Mouse (Mus musculus): Measurements from ENCODE around the gene Pde4d. TPM values are rescaled to one million over a fixed set of nuclear protein-coding genes. Genes with fewer than 3 reads are reported as not detected.

The Pde4d gene
- total and polyA plus RNA-seq, 3 experiments = 18.5 to 18.8 TPM; not detected in 1

DNA sequence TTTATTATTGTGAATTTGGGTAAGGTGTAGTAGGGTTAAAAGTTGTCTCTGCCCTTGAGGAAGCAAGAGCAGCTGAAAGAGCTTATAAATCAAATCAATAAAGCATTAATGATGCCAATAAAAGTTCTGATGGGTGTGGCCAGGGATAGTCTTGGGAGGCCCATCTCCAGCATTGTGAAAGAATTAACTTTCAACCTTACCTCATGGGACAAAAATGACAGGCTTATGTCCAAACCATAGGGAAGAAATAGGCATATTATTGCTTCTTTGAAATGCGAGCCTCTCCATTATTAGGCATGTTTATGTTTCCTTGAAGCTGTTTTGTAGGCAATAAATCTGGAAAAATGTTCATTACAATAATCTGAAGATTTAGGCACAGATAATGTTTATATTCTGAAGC, 10.7 kb upstream of the Pde4d start:
- Histone ChIP-seq H3K27ac (ENCODE audit: control insufficient read depth, low read depth, low read length) (no peak overlapping the region), H3K36me3 (ENCODE audit: control insufficient read depth in 1 of 2, insufficient read depth in 2 of 2, low read length in 2 of 2) (no peaks in the 10 kb centered on the region), H3K4me1 (ENCODE audit: control insufficient read depth in 1 of 2, insufficient read depth in 2 of 2, low read length in 2 of 2) (no peaks in the 10 kb centered on the region), H3K9ac (ENCODE audit: control insufficient read depth, low read depth, low read length, poor library complexity, severe bottlenecking) (no peak overlapping the region), H3K4me3 (ENCODE audit: control insufficient read depth in 1 of 2, insufficient read depth in 1 of 2, low read depth in 2 of 2, low read length in 2 of 2) (no peak overlapping the region), H3K79me2 (ENCODE audit: control insufficient read depth, insufficient read depth, low read length, poor library complexity) (no peaks in the 10 kb centered on the region), H3K9me3 (replicated peaks; ENCODE audit: insufficient read depth, low read length) (no peaks in the 10 kb centered on the region), H3K27me3 (ENCODE audit: control insufficient read depth in 1 of 2, insufficient read depth in 2 of 2, low read length in 2 of 2) (peaks cover 2 to 3% of the 10 kb centered on the region in 2 experiments; a peak in 3 of 4 replicates)
- TF ChIP-seq MAX (IDR thresholded peaks at IDR 0.05; ENCODE audit: low read length) (no peak), NELFE (IDR thresholded peaks at IDR 0.05; ENCODE audit: low read depth, low read length) (no peak), GATA1 (IDR thresholded peaks at IDR 0.05; ENCODE audit: low read depth, low read length) (no peak)
- no peak for DNase-seq (ENCODE audit: low read depth, low spot score)

GRCm38 (mm10) chr13:108448348-108448931, 1.3 kb upstream of the Pde4d start:
- Histone ChIP-seq H3K27ac (ENCODE audit: control insufficient read depth, low read depth, low read length) (no peak overlapping the region), H3K9me3 (replicated peaks; ENCODE audit: insufficient read depth, low read length) (no peaks in the 10 kb centered on the region), H3K4me3 (ENCODE audit: control insufficient read depth in 1 of 2, insufficient read depth in 1 of 2, low read depth in 2 of 2, low read length in 2 of 2) (no peak overlapping the region), H3K36me3 (ENCODE audit: control insufficient read depth in 1 of 2, insufficient read depth in 2 of 2, low read length in 2 of 2) (peaks cover 0 to 13% of the 10 kb centered on the region in 2 experiments; a peak in 2 of 4 replicates), H3K4me1 (ENCODE audit: control insufficient read depth in 1 of 2, insufficient read depth in 2 of 2, low read length in 2 of 2) (peaks cover 0 to 9% of the 10 kb centered on the region in 2 experiments; a peak in 3 of 4 replicates), H3K9ac (ENCODE audit: control insufficient read depth, low read depth, low read length, poor library complexity, severe bottlenecking) (no peak overlapping the region), H3K79me2 (ENCODE audit: control insufficient read depth, insufficient read depth, low read length, poor library complexity) (no peaks in the 10 kb centered on the region), H3K27me3 (ENCODE audit: control insufficient read depth in 1 of 2, insufficient read depth in 2 of 2, low read length in 2 of 2) (peaks cover 0 to 2% of the 10 kb centered on the region in 2 experiments; a peak in 3 of 4 replicates)
- no peak for DNase-seq (ENCODE audit: low read depth, low spot score)
- TF ChIP-seq CHD2 (IDR thresholded peaks at IDR 0.05; ENCODE audit: low read length) = no peak

DNA sequence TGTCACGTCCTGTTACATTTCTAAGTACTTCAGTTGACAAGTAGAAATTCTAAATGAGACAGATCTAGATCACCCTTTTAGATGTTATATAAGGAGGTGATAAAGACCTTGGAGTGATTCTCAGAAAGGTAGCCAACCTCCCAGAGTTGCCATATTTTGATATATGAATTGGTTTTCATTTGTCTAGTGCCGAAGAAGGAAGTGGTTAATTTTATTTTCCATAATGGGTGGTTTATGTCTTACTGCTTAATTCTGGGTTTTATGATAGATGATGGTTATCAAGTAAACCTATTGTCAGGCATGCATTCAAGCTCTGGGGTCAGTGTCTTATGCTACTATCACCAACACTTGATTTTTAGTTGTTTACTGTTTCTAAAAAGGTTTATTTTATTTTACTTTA, 1.4 kb downstream of the Pde4d start:
- H3K27ac ChIP-seq (ENCODE audit: control insufficient read depth, low read depth, low read length) = no peak overlapping the region
- no peak overlapping the region for H3K4me3 ChIP-seq (ENCODE audit: control insufficient read depth in 1 of 2, insufficient read depth in 1 of 2, low read depth in 2 of 2, low read length in 2 of 2)
- no peak overlapping the region for H3K9ac ChIP-seq (ENCODE audit: control insufficient read depth, low read depth, low read length, poor library complexity, severe bottlenecking)
- no peaks in the 10 kb centered on the region for H3K9me3 ChIP-seq (replicated peaks; ENCODE audit: insufficient read depth, low read length)
- no peak for DNase-seq (ENCODE audit: low read depth, low spot score)
- peaks cover 0 to 9% of the 10 kb centered on the region in 2 experiments; a peak in 3 of 4 replicates for H3K4me1 ChIP-seq (ENCODE audit: control insufficient read depth in 1 of 2, insufficient read depth in 2 of 2, low read length in 2 of 2)
- no peak for TF ChIP-seq TBP (IDR thresholded peaks at IDR 0.05; ENCODE audit: low read depth, low read length)
- TF ChIP-seq KAT2A (conservative IDR thresholded peaks at IDR 0.05; ENCODE audit: low read depth, low read length) = no peak
- no peak for TF ChIP-seq POLR2AphosphoS5 (IDR thresholded peaks at IDR 0.05; ENCODE audit: borderline replicate concordance, low read depth, low read length)
- no peak for TF ChIP-seq MAX (IDR thresholded peaks at IDR 0.05; ENCODE audit: low read length)
- TF ChIP-seq ZNF384 (IDR thresholded peaks at IDR 0.05; ENCODE audit: low read depth, low read length) = no peak
- TF ChIP-seq SIN3A (IDR thresholded peaks at IDR 0.05; ENCODE audit: low read length) = no peak
- no peak for TF ChIP-seq RCOR1 (IDR thresholded peaks at IDR 0.05; ENCODE audit: low read depth, low read length)
- no peak for TF ChIP-seq USF2 (IDR thresholded peaks at IDR 0.05; ENCODE audit: borderline replicate concordance in 1 of 2, insufficient read depth in 1 of 2, low read depth in 1 of 2, low read length in 2 of 2)
- no peak for TF ChIP-seq USF1 (IDR thresholded peaks at IDR 0.05; ENCODE audit: low read depth, low read length)
- no peaks in the 10 kb centered on the region for H3K79me2 ChIP-seq (ENCODE audit: control insufficient read depth, insufficient read depth, low read length, poor library complexity)
- peaks cover 0 to 2% of the 10 kb centered on the region in 2 experiments; a peak in 3 of 4 replicates for H3K27me3 ChIP-seq (ENCODE audit: control insufficient read depth in 1 of 2, insufficient read depth in 2 of 2, low read length in 2 of 2)
- H3K36me3 ChIP-seq (ENCODE audit: control insufficient read depth in 1 of 2, insufficient read depth in 2 of 2, low read length in 2 of 2) = peaks cover 0 to 13% of the 10 kb centered on the region in 2 experiments; a peak in 2 of 4 replicates

Measured in MEL (cell line).